Mouse (Mus musculus) intestine, embryonic 14.5 days (tissue): Measurements from ENCODE around the gene Aldh1a7. TPM values are rescaled to one million over a fixed set of nuclear protein-coding genes. Genes with fewer than 3 reads are reported as not detected.
"Not testable (repeated sequence)": the region's sequence is repeated elsewhere in the genome, so short reads cannot be mapped to it uniquely, and the experiment has no call there.

ENCODE experiments used
- ATAC-seq: fragments of 200-750 bp; cut with Nextera tagmentation; replicated peaks from 2 replicates; pipeline ENCODE4 v1.8.0; 2017; ENCODE audit warnings: low read depth, moderate number of reproducible peaks, moderate TSS enrichment, moderate library complexity; ENCODE audit not compliant: low FRiP score, low TSS enrichment
- DNase-seq: peaks from one replicate; pipeline ENCODE4 v3.0.0-alpha.2; 2018; ENCODE audit warnings: low spot score
- H3K27ac ChIP-seq: fragments of 300-500 bp; sonication (generic); 2 replicates; pipeline ENCODE4 v1.5.1; 2014; ENCODE audit warnings: low read depth, mild to moderate bottlenecking, control low read depth
- H3K27me3 ChIP-seq: fragments of 300-500 bp; sonication (generic); replicated peaks from 2 replicates; pipeline ENCODE4 v1.6.1; 2014; ENCODE audit warnings: low read length, control low read depth; ENCODE audit not compliant: control insufficient read depth, insufficient read depth
- H3K36me3 ChIP-seq: fragments of 300-500 bp; sonication (generic); 2 replicates; pipeline ENCODE4 v1.6.1; 2014; ENCODE audit warnings: low read length, control low read depth; ENCODE audit not compliant: control insufficient read depth, insufficient read depth
- H3K4me1 ChIP-seq: fragments of 300-500 bp; sonication (generic); replicated peaks from 2 replicates; pipeline ENCODE4 v1.6.1; 2014; ENCODE audit warnings: low read length, control low read depth, mixed read lengths; ENCODE audit not compliant: control insufficient read depth, insufficient read depth
- H3K4me2 ChIP-seq: fragments of 300-500 bp; sonication (generic); 2 replicates; pipeline ENCODE4 v1.6.1; 2014; ENCODE audit warnings: low read length
- H3K4me3 ChIP-seq: fragments of 300-500 bp; sonication (generic); 2 replicates; pipeline ENCODE4 v1.5.1; 2014; ENCODE audit warnings: low read depth, low read length, control low read depth, mixed read lengths
- H3K9ac ChIP-seq: fragments of 300-500 bp; sonication (generic); 2 replicates; pipeline ENCODE4 v1.6.1; 2014; ENCODE audit warnings: mild to moderate bottlenecking, low read length
- H3K9me3 ChIP-seq: fragments of 300-500 bp; sonication (generic); 2 replicates; pipeline ENCODE4 v1.6.1; 2016; ENCODE audit warnings: low read length, control low read depth; ENCODE audit not compliant: control insufficient read depth
- WGBS: fragments of 180-500 bp; shearing (Covaris S2); extraction: QIAGEN DNeasy Blood & Tissue Kit; methylation state at CpG from one replicate; pipeline ENCODE4 v1.1.7; 2014; 5-methylcytosine and 5-hydroxymethylcytosine counted together
- polyA plus RNA-seq: library from polyadenylated mRNA; unstranded; fragments of >200 nt; fragmentation: Nextera tagmentation; extraction: Ambion mirVana; gene quantifications from 2 replicates; pipeline ENCODE4 v1.2.1, GENCODE M21; 2014

Aldh1a7 gene
- polyA plus RNA-seq, 1 experiment from 2014 or later = 8.3 TPM

- Histone ChIP-seq H3K9ac (no peak overlapping the region), H3K36me3 (no peaks in the 10 kb centered on the region), H3K27me3 (no peaks in the 10 kb centered on the region), H3K4me2 (no peak overlapping the region), H3K4me3 (no peak overlapping the region), H3K9me3 (no peaks in the 10 kb centered on the region), H3K27ac (no peak overlapping the region), H3K4me1 (0 out of 2 replicates have a peak, but pooled peaks cover 3% of the 10 kb centered on the region)
- 81% methylated on average over 1 of the region's 1 CpGs for WGBS
- ATAC-seq (no peak), DNase-seq (no peak)
These were observed 74.2 kb downstream of the Aldh1a7 start for GRCm38 (mm10) chr19:20653082-20653676.

- H3K4me1 ChIP-seq = 0 out of 2 replicates have a peak, but pooled peaks cover 3% of the 10 kb centered on the region
- ATAC-seq = no peak
- no peak overlapping the region for H3K9ac ChIP-seq
- WGBS = 25% methylated on average over 2 of the region's 2 CpGs
- H3K27ac ChIP-seq = no peak overlapping the region
- H3K27me3 ChIP-seq = no peaks in the 10 kb centered on the region
- H3K4me3 ChIP-seq = no peak overlapping the region
- no peaks in the 10 kb centered on the region for H3K9me3 ChIP-seq
- DNase-seq = no peak
- no peak overlapping the region for H3K4me2 ChIP-seq
- H3K36me3 ChIP-seq = no peaks in the 10 kb centered on the region
These were observed 77.4 kb downstream of the Aldh1a7 start for GRCm38 (mm10) chr19:20650008-20650407.

- H3K4me2 ChIP-seq, H3K9me3 ChIP-seq, H3K27ac ChIP-seq, H3K4me3 ChIP-seq, H3K4me1 ChIP-seq, ATAC-seq, DNase-seq, H3K9ac ChIP-seq, H3K27me3 ChIP-seq, H3K36me3 ChIP-seq: not testable (repeated sequence)
These were observed 79.9 kb downstream of the Aldh1a7 start for GRCm38 (mm10) chr19:20647496-20647895.

- H3K36me3 ChIP-seq = no peaks in the 10 kb centered on the region
- H3K9ac ChIP-seq = no peak overlapping the region
- ATAC-seq = no peak
- no peaks in the 10 kb centered on the region for H3K27me3 ChIP-seq
- H3K4me1 ChIP-seq = no peaks in the 10 kb centered on the region
- no peak overlapping the region for H3K4me3 ChIP-seq
- 63% methylated on average over 3 of the region's 3 CpGs for WGBS
- no peak for DNase-seq
- no peaks in the 10 kb centered on the region for H3K9me3 ChIP-seq
- no peak overlapping the region for H3K27ac ChIP-seq
- no peak overlapping the region for H3K4me2 ChIP-seq
These were observed 83.0 kb downstream of the Aldh1a7 start for GRCm38 (mm10) chr19:20644346-20644745.

Other genes with a start within 250 kb of the Aldh1a7 start
- 106 and 127 TPM in 2 replicates for gene Aldh1a1, start 234.8 kb downstream of the Aldh1a7 start, polyA plus RNA-seq
- 0.07 and 0.12 TPM in 2 replicates for gene Tmc1, start 226.6 kb upstream of the Aldh1a7 start, polyA plus RNA-seq